Mouse (Mus musculus): Measurements from ENCODE around the gene Slco2a1.
A peak's percentile ranks its signal among the peaks of the same experiment; 100 is the strongest.

Gene Slco2a1

GRCm38 (mm10) chr9:102982376-102982775 lies 6.1 kb upstream of the Slco2a1 start:
- DNase-seq (ENCODE audit: low read depth, low spot score), result no peak

DNA sequence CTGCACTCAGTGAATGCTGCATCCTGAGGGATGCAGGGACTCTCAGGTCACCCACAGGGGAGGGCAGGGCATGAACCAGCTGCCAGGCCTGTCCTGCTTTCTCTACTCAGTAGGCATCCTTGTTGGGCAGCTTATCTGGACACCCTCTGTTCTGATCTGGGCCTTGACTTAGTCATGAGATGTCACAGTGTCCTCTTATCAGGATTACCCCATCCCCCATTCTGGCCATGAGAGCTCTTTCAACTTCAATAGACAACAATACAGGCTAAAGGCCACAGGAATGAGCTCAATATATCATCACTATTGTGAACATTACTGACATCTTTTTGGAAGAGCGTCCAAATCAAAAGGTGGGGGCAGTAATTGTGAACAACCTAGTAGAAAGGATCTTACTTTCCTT lies 3.4 kb upstream of the Slco2a1 start:
- DNase-seq (ENCODE audit: low read depth, low spot score), result no peak

DNA sequence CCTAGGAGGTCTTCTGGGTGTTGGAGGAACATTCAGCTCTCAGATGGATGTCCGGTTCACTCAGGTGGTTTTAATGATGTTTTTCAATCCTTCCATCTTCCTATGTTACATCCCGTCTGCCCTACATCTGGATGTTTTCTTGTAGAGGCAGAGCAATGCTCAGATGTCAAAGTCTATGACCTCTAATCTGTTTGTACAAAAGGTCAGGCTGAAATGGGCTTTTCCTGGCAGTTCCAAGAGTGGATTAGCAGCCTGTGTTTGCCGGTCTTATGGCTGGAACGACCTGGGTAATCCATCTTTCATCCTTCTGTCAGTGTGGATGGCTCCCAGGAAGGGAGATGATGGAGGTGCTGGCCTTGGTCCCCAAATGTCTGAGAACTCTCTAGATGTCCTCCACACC lies 2.6 kb upstream of the Slco2a1 start:
- DNase-seq (ENCODE audit: low read depth, low spot score), result no peak

GRCm38 (mm10) chr9:102990306-102991133 lies 2.0 kb downstream of the Slco2a1 start:
- DNase-seq (ENCODE audit: low read depth, low spot score), result no peak

DNA sequence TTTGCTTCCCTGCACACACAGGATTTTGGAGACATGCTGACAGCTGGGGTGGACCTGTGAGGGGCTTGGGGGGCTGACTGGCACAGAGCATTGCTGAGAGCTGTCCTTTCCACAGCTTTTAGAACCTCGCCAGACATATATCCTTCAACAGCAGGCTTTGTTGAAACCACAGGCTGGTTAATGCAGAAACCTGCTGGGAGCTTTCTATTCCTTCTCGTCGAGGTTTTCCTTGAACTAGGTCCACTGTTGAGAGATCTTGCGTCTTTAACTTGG lies 2.6 kb downstream of the Slco2a1 start:
- DNase-seq (ENCODE audit: low read depth, low spot score), result no peak

- peak; percentile 32 for DNase-seq (ENCODE audit: low read depth, low spot score)
Measured at GRCm38 (mm10) chr9:102992877-102993276, 4.4 kb downstream of the Slco2a1 start.

DNA sequence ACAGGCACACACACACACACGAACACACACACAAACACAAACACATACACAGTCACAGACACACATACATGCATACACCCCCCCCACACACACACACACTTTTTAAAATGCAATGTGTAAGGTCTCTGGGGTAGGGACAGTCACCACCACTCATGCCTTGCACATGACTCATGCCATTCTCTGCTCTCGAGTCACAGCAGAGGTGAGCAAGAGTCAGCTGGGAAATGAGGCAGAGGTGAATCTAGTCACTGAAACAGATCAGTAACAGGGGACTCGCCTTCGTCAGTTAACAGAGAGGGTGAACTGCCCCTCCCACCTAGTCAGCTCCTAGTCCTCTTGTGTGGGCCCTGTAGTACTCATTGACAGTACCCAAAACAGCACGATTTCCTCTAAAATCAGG lies 5.3 kb downstream of the Slco2a1 start:
- DNase-seq (ENCODE audit: low read depth, low spot score), result no peak

- DNase-seq (ENCODE audit: low read depth, low spot score), result no peak
Measured at GRCm38 (mm10) chr9:102995800-102996635, 7.5 kb downstream of the Slco2a1 start.

- no peak for DNase-seq (ENCODE audit: low read depth, low spot score)
Measured at GRCm38 (mm10) chr9:103000384-103000783, 11.9 kb downstream of the Slco2a1 start.

GRCm38 (mm10) chr9:103004343-103004742 lies 15.8 kb downstream of the Slco2a1 start:
- no peak for DNase-seq (ENCODE audit: low read depth, low spot score)

DNA sequence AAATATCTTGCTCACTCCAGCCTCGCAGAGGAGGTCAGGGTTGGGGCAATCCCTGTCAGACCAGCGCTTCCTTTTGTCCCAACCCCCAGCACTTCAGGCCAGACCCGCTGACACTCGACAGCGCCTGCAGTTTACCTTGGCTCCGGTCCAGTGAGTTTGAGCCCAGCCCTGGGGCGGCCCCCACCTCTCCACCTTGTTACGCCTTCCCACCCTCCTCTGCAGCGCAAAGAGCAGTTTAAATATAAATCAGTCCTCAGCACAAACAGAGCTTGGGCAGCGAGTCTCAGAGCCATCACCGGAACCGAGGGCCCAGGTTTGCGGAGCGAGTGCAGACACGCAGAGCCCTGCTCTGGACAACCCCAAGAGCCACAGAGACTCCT lies 19.2 kb downstream of the Slco2a1 start:
- peak; percentile 25 for DNase-seq (ENCODE audit: low read depth, low spot score)

- DNase-seq (ENCODE audit: low read depth, low spot score), result no peak
Measured at GRCm38 (mm10) chr9:103008079-103008855, 19.8 kb downstream of the Slco2a1 start.

GRCm38 (mm10) chr9:103010161-103010560 lies 21.6 kb downstream of the Slco2a1 start:
- DNase-seq (ENCODE audit: low read depth, low spot score), result no peak

DNA sequence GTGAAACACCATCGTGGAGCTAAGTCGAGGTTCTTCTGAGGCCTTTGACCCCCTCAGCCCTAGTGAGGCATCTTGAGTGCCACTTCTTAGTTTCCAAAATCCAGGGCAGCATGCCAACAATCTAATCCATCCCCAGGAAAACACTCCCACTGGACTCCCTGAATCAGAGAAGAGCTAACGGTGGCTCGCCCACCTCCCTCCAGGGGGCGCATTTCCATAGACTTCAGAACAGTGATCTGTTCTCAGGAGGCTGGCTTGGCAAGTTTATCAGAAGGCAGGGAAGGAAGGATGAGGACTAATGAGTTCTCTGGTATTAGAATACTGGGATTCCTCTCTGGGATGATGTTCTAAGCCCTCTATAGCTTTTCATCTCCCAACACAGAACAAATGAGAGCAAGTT lies 24.9 kb downstream of the Slco2a1 start:
- DNase-seq (ENCODE audit: low read depth, low spot score), result no peak

- no peak for DNase-seq (ENCODE audit: low read depth, low spot score)
Measured at GRCm38 (mm10) chr9:103014686-103015085, 26.2 kb downstream of the Slco2a1 start.

GRCm38 (mm10) chr9:103024116-103024515 lies 35.6 kb downstream of the Slco2a1 start:
- no peak for DNase-seq (ENCODE audit: low read depth, low spot score)

DNA sequence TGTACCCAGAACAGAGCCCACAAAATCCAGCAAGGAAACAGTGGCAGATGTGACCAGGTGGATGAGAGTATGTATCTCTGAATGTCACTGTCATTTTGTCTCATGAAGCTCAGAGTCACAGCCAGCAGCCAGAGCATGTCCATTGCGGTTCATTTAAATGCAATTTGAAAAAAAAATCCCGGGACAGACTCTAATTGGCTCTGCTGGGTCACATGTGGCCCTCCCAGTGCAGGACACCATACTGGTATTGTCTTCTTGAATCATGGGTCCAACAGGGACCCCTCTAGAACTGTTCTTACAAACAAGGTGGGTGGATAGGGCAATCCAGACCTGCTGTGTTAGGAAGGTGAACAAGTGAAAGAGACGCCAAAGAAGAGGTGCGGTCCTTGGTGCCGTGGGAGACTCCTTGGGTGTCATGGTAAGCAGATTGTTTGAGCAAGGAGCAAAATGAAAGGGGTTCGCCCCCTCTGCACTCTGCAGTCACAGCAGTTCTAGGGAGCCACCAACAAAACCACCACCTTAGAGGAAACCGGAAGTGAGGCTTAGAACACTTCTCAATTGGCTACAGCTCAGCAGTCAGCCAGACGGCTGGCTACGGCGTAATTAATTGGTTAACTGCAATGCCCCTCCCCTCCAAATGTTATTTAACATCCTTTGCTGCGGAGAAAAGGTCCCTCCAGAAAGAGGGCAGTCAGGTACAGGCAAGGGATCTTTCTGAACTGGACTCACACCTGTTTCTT lies 38.8 kb downstream of the Slco2a1 start:
- no peak for DNase-seq (ENCODE audit: low read depth, low spot score)

GRCm38 (mm10) chr9:103029012-103029411 lies 40.5 kb downstream of the Slco2a1 start:
- no peak for DNase-seq (ENCODE audit: low read depth, low spot score)

GRCm38 (mm10) chr9:103030041-103030440 lies 41.5 kb downstream of the Slco2a1 start:
- DNase-seq (ENCODE audit: low read depth, low spot score), result no peak

GRCm38 (mm10) chr9:103031211-103031610 lies 42.7 kb downstream of the Slco2a1 start:
- no peak for DNase-seq (ENCODE audit: low read depth, low spot score)

DNA sequence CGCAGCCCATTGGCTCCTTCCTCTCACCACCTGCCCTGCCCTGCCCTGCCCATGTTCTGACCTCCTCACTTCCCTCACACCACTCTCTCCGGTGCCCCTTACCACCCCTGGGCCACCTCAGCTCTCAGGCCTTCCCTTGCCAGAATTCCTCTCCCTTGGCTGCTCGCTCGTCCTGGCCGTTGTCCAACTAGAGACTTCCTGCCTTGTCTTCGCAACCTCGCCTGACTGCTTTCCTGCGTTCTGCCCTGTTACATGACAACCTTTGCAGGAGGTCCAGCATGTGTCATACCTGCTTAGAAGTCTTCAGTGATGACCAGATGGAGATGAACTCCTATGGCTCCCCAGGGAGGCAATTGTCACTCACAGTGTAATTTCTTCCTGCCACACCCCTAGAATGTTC lies 43.7 kb downstream of the Slco2a1 start:
- DNase-seq (ENCODE audit: low read depth, low spot score), result no peak

DNA sequence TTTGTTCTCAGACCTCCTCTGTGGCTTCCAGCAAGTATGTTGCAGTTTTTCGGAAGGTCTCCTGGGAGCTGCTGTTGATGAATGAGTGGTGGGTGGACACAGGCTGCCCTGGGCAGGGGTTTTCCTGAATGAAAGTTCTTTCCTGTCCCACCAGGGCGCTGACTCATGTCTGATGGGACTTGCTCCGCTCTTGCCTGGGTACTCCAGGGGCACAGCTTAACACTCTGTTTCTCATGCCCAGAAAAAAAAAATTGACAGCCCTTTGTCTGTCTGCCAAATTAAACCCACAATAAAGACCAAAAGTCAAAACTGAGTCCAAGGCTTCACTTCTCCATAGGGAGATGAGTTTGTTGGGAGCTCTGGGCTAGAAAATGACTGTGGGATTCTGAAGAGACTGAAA lies 44.9 kb downstream of the Slco2a1 start:
- DNase-seq (ENCODE audit: low read depth, low spot score), result no peak

All from skeletal muscle tissue, adult 2 months (tissue).